Mouse (Mus musculus) mammary gland, adult 2 months (tissue): ENCODE data around the gene Wbp2. TPM values are rescaled to one million over a fixed set of nuclear protein-coding genes. Genes with fewer than 3 reads are reported as not detected.

Experiments
- polyA plus RNA-seq: library from polyadenylated mRNA; depleted of rRNA; stranded (reverse); fragments of >200 nt; gene quantifications from 2 replicates; pipeline ENCODE4 v1.2.3, GENCODE M21; 2012; ENCODE audit warnings: low replicate concordance; rRNA removed

Gene Wbp2
- 291 and 325 TPM in 2 replicates for polyA plus RNA-seq

GRCm38 (mm10) chr11:116086258-116087193 is at the start of gene Wbp2:
Gene Wbp2, minus strand, starts transcription at chr11:116086995.

GRCm38 (mm10) chr11:116130488-116131205 is 43.9 kb upstream of the Wbp2 start, which contains the start of gene Trim65:
Gene Trim65, minus strand, starts transcription at chr11:116131128.

GRCm38 (mm10) chr11:116127156-116127980 is 40.6 kb upstream of the Wbp2 start, which contains the start of gene Trim47:
Gene Trim47, minus strand, starts transcription at chr11:116127210.

GRCm38 (mm10) chr11:116077446-116078204 is 9.2 kb downstream of the Wbp2 start, which contains the start of gene Unc13d:
Gene Unc13d, minus strand, starts transcription at chr11:116077961.

GRCm38 (mm10) chr11:116030088-116030897 is 56.5 kb downstream of the Wbp2 start, which contains the start of gene Unk:
Gene Unk, plus strand, starts transcription at chr11:116030322.

Other genes starting within 250 kb of the Wbp2 start
- gene Myo15b, start 228.6 kb downstream of the Wbp2 start, polyA plus RNA-seq: 0.14 and 0.32 TPM in 2 replicates
- 3.0 and 3.3 TPM in 2 replicates for gene Smim5, start 187.0 kb downstream of the Wbp2 start, polyA plus RNA-seq
- gene Smim6, start 175.0 kb downstream of the Wbp2 start, polyA plus RNA-seq: not detected in 2 replicates
- gene Sap30bp, start 153.7 kb downstream of the Wbp2 start, polyA plus RNA-seq: 24.7 and 26.8 TPM in 2 replicates
- 23.9 TPM in 2 replicates for gene Recql5, start 153.5 kb downstream of the Wbp2 start, polyA plus RNA-seq
- gene Itgb4, start 112.3 kb downstream of the Wbp2 start, polyA plus RNA-seq: 16.0 and 21.4 TPM in 2 replicates
- 28.6 and 54.6 TPM in 2 replicates for gene Galk1, start 74.3 kb downstream of the Wbp2 start, polyA plus RNA-seq
- 102 and 188 TPM in 2 replicates for gene H3f3b, start 59.0 kb downstream of the Wbp2 start, polyA plus RNA-seq
- gene Unk, start 56.7 kb downstream of the Wbp2 start, polyA plus RNA-seq: 37.4 and 48.0 TPM in 2 replicates
- 14.4 and 37.9 TPM in 2 replicates for gene Unc13d, start 9.0 kb downstream of the Wbp2 start, polyA plus RNA-seq
- 42.5 and 95.6 TPM in 2 replicates for gene Trim47, start 40.2 kb upstream of the Wbp2 start, polyA plus RNA-seq
- gene Trim65, start 44.1 kb upstream of the Wbp2 start, polyA plus RNA-seq: 20.6 and 27.9 TPM in 2 replicates
- gene Mrpl38, start 51.9 kb upstream of the Wbp2 start, polyA plus RNA-seq: 44.1 and 64.5 TPM in 2 replicates
- 22.1 and 23.9 TPM in 2 replicates for gene Fbf1, start 81.2 kb upstream of the Wbp2 start, polyA plus RNA-seq
- 22.2 and 23.8 TPM in 2 replicates for gene Ten1, start 111.9 kb upstream of the Wbp2 start, polyA plus RNA-seq
- 109 and 191 TPM in 2 replicates for gene Acox1, start 112.0 kb upstream of the Wbp2 start, polyA plus RNA-seq
- 2.1 and 2.3 TPM in 2 replicates for gene Evpl, start 151.1 kb upstream of the Wbp2 start, polyA plus RNA-seq
- gene Srp68, start 187.2 kb upstream of the Wbp2 start, polyA plus RNA-seq: 30.3 and 47.4 TPM in 2 replicates
- 0.06 and 0.19 TPM in 2 replicates for gene Galr2, start 193.9 kb upstream of the Wbp2 start, polyA plus RNA-seq
- 27.4 and 47.5 TPM in 2 replicates for gene Exoc7, start 220.2 kb upstream of the Wbp2 start, polyA plus RNA-seq
- gene Foxj1, start 248.4 kb upstream of the Wbp2 start, polyA plus RNA-seq: 1.7 and 4.5 TPM in 2 replicates